Mouse (Mus musculus) urinary bladder, postnatal 25 days (tissue): ENCODE measurements around the gene Ctu2.

Experiments
- DNase-seq: peaks from one replicate; pipeline ENCODE4 v3.0.0; 2022; ENCODE audit warnings: low spot score

The Ctu2 gene

DNA sequence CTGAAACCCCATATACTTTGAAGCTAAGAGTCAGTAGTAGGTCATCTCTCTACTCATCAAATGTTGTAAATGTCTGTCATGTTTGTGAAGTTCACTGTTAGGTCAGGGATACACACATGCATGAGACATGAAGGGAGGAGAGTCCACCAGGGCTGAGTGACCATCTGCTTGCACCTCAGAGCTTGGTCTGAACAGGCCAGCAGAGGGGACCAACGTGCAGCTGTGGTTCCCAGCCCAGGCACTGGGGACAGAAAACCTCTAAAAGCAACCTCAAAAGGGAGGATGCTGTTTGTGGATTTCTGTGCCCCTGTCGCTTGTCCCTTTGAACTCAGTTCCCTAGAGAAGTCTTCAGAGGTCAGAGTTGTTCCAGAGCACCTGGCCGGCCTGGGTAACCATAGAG is 30.7 kb upstream of the Ctu2 start:
- no peak for DNase-seq

DNA sequence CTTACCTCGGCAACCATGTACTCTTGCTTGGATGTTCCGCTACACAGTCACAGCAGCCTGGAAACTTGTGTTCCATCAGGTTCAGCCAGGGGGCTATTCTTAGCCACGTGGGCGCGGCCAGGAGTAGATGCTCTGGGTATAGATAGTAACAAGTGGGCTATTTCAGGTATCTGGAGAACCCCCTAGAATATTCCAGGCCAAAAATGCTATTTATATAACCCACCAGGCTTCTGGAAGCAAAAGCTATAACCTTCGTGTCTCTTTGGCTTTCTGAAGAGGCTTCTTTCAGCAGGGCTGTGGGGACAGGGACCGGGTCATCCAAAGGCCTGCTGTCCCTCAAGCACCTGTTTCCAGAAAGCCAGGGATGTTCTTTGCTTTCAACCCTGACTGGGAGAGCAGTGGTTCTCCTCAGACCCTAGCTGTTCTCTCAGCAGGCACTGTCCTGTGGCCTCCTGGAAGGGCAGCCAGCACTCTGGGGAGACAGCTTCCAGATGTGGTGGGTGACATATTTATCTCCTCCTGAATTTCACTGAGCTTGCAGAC is 24.7 kb upstream of the Ctu2 start:
- DNase-seq: no peak

DNA sequence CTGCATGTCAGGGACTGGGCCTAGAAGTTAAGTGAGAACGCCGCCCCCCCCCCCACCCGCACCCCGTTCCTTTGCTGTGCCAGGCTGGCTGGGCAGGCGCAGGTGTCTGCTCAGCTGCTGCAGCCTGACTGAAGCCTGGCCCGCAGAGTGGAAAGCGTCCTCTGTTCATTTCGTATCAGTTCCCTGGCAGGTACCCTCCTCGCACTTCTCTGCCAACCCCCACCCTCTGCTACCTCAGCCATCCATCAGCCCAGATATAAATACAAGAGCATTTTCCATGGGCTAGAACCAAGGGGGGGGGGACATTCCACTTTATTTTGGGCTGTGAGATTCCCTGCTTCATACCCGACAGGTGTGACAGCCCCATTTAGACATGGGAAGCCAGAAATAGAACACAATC is 23.8 kb upstream of the Ctu2 start:
- no peak for DNase-seq

DNA sequence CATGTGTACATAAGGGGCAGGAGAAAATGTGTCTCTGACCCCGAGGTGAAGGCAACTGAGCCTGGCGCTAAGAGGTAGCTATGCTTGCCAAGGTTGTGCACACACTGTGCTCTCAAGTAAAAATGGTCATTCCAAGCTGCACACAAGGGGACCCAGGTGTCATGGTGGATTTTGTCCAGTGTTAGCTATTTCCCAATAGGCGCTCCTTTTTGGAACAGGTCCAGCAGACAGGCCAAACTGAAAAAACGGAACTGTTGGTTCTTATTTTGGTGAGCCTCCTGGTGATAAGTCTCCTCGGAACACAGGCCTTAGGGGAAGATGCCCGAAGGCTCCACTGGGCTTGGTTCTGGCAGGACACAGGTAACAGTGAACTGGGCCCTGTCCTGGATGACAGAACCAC is 21.5 kb upstream of the Ctu2 start:
- no peak for DNase-seq

DNA sequence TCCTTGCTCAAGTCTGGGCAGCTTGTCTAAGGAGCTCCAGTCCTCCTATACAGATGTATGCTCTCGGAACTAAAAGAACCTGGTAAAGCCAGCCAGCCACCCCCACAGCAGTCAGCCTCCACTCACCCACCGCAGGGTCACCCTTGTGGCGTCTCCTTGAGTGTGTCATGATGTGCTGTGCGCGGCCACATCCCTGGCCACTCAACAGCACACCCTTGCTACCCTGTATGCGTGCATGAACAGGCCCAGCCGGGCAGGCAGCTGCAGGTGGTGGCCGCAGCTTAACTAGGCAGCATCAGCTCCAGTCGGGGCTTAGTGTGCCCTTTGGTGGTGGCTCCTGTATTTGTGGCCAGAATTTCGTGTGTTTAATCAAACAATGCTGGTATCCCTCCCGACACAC is 18.8 kb upstream of the Ctu2 start:
- peak; percentile 21 for DNase-seq

DNA sequence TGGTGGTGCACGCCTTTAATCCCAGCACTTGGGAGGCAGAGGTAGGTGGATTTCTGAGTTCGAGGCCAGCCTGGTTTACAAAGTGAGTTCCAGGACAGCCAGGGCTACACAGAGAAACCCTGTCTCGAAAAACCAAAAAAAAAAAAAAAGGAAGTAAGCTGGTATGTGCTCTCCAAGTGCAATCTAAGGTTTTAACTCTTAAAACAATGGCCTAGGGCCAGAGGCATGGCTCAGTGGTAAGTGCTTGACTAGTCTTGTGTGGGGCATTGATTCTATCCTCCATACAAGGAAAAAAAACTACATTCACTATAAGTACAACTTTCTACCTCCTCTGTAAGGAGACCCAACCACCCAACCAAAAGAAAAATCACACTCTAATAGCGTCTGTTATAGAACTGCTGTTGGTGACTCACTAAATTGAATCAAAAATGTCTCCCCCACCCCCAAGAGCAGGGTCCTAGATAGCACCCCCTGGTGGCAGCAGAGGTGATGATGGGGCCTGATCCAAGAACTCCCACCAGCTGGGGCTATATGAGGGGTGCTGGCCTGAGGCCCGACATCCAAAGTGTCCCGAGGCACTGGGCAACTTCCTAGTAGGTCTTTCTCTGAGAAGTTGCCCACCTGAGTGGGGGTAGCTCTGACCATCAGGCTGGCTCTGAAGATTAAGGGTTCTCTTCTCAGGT is 16.6 kb upstream of the Ctu2 start:
- no peak for DNase-seq

DNA sequence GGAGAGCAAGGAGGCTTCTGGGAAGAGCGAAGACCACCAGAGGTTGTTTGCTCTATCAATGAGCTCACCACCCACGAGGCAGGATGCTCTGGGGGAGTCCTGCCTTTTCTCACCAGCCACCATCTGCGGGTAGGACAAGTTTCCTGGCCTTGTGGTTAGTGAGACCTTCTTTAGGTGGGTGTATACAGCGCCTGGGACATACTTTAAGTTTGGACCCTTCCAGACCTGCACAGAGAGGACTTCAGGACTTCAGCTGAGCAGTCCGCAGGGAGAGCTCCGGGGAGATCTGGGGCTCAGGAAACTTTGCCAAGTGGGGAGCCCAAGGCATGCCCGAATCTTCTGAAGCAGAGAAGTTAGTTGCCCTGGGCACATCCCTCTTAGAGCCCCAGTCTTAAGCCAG is 16.0 kb upstream of the Ctu2 start:
- no peak for DNase-seq

DNA sequence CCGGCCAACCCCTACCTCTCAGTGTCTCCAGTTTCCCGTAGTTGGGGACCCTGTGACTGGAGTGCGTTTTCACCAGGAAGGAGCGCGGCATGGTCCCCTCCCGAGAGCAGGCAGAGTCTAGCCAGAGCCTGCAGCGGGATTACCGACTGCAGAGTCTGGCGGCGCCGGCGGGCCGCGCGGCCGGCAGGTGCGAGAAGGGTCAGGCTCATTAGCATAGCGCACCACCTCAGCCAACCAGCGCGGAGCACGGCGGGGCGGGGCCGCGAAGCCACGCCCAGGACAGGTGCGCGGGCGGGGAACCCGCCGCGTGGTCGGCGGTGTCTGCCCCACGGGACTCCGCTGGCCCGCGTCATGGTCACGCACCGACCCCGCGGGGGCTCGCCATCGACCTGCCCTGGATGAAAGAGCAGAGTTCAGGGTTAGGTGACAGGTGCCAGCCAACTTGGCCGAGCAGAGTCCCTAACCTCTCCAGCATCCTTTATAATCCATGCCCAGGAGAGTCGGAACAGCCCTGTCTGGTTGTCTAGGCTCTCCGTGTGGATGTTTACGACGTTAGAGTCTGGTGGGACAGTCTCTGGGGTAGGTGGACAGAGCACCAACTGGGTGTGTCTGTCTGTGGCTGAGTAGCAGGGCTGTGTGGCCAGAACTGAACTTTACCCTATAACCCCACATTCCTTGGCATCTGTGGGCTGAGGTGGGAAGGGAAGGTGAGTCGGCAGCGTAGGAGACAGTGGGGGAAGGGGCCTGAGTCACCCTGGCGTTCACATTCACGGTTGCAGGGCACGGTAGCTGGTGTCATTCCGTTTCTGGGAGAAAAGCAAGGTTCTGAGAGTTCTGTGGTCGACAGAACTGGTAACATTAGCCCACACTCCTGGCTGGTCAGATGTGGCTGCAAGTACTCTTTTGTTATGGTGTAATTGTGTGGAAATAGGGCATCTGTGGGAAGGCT is 15.1 kb upstream of the Ctu2 start, which contains the start of gene Snai3:
Gene Snai3 (minus strand): TSS at position 210 of the 949 bp plus-strand sequence.
- peak; percentile 68 for DNase-seq

DNA sequence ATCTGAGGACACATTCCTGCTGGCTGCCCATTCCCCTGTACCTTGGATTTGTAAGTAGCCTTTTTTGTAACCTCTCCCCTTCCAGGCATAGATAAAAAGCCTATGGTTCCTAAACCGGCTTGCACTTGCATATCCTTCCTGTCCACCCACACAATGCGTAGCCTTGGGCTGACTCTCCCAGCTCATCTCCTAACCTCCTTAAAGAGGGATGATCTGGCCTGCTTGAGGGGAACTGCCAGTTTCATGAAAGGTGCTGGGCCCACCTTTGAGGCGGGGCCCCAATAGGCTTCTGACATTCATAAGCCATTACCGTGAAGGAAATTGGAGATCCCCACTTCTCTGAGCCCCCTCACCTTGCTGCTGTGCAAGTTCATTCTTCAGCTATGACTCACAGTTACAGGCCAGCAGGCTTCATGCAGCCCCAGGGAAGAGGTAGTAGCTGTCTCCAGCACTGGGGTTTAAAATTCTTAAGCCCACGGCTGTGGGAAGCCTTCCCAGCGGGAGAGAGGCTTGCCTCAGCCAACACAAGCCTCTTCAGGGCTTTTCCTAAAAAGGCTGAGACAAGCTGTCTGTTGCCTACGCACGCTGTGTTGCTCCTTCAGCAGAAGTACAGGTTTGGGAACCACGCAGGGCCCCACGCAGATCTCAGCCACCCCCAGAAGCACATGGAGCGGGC is 14.3 kb upstream of the Ctu2 start:
- DNase-seq: no peak

DNA sequence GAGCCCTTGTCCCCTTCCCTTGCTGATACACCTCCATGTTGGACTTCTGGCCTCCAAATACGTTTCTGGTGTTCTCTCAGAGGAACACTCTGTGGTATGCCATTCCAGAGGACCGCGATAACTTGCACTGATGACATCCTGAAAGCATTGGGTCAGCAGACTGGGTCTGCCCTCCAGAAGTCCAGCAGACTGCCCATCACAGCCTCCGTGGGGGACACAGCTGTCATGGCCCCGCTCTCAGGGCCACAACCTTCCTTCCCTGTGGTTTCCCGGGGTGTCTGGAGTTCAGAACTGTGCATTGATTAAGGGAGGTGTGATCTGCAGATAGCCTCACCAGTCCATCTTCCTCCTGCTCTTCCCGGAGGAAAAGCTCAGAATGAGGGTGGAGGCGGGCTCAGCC is 13.4 kb upstream of the Ctu2 start:
- no peak for DNase-seq

DNA sequence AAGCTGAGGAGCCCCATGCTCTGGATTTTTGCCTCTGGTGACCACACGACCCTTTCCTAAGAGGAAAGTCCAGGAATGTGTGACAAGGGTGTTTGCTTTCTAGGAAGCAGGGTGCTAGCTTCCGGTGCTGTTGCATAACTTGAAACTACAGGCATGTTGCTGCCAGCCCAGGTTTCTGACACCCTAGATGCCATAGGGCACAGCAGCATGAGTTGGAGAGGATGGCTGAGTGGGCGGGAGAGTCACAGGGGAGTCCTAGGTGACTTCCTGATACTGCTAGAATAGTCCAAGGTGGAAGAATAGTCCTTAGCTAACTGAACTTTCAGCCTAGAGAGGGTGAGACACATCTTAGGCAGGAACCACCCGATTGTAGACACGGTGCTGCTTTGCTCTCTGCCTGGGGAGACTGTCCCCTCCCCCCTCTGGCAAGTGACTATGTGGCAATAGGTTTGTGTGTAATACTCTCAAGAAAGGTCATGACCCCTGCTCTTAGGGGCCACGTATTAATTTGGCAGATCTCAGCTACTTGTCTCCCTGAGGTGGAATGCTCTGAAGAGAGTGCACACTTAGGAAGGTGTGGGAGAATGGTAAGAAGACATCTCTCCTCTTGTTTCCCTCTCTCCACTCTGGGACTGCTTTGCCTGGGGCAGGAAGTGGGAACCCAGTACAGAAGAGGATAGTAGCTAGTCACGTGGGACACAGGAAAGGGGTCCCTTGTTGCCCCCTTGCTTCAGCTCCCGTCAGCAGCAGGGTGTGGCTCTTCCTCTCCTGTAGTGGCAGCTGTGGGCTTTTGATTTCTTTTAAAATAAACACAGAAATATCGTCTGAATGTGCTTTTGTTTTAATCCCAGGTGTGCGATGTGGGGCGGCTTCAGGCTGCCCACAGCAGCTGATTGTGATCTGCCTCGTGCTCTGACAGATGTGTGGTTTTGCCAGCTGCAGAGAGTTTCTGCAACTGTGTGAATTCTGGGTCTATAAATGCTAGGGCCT is 12.0 kb upstream of the Ctu2 start:
- DNase-seq: peak; percentile 22

DNA sequence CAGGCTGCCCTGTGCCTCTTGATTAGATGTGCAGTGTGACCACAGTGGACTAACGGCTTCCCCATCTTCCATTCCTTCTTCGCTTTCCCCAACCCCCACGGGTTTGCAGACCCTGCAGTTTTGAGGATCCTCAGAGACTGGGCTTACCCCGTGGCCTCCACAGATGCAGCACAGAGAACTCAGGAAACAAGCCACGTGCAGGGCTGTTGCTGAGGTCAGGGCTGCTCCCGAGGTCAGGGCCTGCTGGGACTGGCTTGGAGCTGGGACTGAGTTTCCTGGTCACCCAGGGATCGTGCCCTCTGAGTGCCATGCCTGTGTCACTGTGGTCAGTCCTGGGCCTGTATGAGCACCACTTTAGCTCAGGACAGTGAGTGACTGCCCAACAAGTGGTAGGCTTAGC is 11.0 kb upstream of the Ctu2 start:
- no peak for DNase-seq

DNA sequence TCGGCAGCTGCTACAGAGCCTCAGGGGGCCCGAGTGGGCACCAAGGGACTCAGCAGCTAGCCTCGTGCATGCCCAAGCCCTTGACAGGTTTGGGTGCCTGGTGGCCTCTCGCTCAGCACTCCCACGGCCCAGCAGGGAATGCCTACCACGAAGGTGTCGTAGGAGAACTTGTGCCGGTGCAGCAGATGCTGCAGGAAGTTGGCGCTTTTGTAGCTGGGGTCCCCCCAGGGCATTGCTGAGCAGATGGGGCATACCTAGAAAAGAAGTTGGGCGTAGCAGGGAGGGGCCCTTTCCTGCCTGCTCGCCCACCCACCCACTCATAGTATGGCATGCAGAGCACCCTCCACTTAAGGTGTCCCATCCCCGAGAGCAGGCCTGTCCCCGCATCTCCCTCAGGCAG is 8.1 kb upstream of the Ctu2 start:
- no peak for DNase-seq

DNA sequence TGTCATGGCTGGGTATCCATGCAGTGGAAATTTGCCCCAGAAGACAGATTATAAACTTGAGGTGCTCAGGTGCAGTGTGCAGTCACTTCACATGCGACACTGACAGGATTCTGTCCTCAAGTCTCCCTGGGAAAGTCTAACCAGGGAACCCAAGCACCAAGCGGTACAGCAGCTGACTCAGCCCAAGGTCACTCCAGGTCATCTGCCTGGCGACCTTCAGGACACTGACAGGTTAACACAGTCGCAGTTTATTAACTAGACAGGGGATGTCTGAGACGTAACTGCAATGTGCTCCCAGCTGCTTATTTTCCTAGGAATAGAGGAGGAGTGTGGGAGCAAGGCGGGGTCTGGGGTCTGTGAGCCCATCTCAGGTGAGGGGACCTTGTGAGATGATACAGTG is 6.5 kb upstream of the Ctu2 start:
- no peak for DNase-seq

DNA sequence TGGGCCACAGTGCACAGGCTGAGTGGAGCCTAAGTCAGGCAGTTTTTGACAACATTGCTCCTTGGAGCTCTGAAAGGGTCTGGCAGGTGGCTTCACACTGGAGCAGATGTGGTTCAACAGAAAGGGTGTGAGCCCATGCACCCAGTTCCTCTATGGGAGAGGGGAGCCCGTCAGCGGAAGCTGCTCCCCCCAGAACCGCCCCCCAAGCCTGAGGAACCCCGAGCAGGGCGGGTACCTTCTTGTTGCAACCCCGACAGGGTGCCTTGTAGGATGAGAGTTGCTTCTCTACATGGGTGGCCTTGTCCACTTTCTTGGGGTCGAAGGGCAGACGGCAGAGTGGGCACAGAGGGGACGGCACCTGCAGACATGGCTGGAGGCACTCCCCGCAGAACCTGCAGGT is 6.0 kb upstream of the Ctu2 start:
- no peak for DNase-seq

DNA sequence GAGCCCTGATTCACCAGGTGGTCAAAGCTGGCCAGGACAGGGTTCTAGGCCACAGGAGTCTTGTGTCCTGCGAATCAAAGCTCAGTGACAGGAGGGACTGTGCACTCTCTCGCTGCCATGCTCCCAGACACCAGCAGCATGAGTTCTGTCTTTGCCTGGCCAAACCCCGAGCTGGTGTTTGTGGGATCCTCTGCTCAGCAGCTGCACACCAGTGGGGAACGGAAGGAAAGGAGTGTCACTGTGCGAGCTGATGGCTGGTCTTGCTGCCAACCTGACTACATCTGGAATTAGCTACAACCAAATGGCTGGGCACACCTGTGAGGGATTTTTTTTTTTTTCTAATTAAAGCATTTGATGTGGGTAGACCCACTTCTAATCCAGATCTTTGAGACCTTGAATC is 5.3 kb upstream of the Ctu2 start:
- DNase-seq: no peak

DNA sequence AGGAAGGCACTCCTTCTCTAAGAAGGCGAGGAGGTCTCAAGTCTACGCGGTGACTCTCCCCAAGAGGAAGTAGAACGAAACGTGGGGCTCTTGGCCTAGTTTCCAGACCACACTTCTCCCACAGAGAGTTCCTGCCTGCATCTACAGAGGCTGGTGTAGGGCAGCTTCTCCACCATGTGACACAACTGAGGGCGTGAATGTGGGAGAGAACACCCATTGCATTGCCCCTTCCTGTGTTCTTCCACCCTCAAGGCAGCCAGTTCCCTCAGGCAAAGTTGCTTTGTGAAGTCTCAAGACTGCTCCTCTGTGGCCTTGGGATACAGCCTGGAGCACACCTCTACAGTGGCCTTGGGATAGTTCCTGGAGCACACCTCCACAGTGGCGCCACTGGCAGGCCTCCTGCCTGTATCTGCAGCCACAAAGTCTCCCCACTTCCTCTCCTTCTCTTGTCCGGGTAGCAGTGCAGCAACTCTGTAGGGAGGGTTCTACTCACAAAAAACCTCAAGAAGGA is 2.0 kb upstream of the Ctu2 start:
- DNase-seq: no peak

DNA sequence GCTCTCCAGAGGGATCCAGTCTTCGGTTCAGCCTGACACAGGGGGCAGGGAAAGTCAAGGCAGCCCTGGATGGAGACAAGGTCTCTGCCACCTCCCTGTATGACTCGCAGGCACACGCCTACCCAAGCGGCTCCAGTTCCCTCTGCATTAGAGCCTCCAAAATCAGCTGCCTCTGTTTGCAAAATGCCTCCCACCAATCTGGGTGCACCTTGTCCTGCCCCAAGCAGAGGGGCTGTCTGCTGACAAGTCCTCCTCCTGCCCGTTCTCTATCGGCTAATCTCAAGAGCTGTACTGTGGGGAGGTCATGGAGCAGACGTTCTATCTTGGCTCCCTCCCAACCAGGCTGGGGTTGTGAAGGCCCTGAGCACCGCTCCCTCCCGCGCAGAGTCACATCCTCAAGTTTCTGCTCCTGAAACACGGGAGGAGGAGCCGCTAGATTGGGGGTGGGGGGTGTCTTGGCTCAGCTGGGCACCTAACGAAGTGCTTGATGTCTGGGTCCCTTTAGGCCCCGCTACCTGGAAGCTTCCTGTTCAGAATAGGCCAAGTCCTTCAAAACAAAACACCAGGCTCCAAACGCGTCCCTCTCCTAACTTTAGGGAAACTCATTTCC is 887 bp upstream of the Ctu2 start:
- DNase-seq: peak; percentile 29

DNA sequence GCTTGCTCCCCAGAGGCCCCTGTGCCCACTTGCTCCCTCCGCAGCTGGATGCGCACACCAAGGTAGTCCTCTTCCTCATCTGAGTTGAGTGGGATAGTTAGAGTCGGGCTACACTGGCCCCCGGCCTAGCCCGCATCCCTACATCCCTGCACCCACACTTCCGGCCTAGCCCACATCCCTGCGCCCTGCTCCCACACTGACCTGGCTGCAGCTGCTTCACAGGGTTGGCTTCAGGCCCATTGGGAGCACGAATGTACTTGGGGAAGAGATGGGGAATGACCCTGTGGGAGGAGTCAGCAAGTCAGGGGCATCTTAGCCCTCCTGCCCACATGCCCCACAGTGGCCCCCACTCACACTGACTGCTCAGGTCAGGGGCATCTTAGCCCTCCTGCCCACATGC is 6.5 kb downstream of the Ctu2 start:
- DNase-seq: no peak

DNA sequence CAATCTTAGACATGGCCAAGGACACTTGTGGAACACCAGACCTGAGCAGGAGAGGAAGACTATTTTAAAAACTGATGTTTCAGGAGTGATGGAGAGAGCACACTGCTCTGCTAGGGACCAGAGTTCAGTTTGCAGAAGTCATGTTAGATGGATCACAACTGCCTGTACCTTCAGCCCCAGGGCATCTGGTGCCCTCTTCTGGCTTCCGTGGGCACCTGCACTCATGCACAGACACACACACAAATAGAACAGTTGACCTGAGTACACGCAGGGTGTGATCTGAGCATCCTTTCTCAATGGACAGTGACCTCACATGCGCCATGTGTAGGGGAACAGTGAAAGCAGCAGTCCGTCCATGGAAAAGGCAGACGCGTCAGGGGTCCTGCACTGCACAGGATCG is 7.9 kb downstream of the Ctu2 start:
- DNase-seq: no peak

DNA sequence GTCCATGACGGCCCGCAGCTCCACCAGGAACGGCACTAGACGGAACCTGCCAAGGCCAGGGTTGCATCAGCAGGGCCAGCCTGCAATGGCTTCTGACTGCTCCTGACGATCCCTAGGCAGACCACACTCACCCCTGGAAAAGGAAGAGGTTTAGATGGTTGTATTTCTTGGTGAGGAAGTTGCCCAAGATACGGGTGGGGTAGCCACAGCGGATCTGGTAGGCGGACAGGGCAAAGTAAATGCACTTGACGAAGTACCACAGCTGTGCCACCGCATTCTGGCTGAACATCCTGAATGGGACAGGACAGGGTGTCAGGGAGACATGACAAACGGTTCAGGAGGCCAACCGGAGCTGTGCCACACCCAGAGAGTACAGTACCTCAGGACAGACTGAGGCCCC is 8.9 kb downstream of the Ctu2 start:
- DNase-seq: no peak
